Mouse (Mus musculus) ES-E14 (cell line): ENCODE measurements around the gene Tln1. TPM values are rescaled to one million over a fixed set of nuclear protein-coding genes. Genes with fewer than 3 reads are reported as not detected.
A peak's percentile ranks its signal among the peaks of the same experiment; 100 is the strongest.

Source experiments
- DNase-seq: peaks from one replicate; pipeline ENCODE4 v3.0.0-alpha.2; 2013; ENCODE audit warnings: low read depth, low spot score
- H3K27ac ChIP-seq: 2 replicates; pipeline ENCODE4 v1.5.1; 2012; ENCODE audit warnings: low read depth, mild to moderate bottlenecking, low read length, moderate library complexity, mixed read lengths; ENCODE audit not compliant: poor library complexity, insufficient read depth, severe bottlenecking
- H3K36me3 ChIP-seq: 2 replicates; pipeline ENCODE4 v1.6.1; 2012; ENCODE audit warnings: mild to moderate bottlenecking, low read length, moderate library complexity, mixed read lengths; ENCODE audit not compliant: control insufficient read depth, poor library complexity, insufficient read depth, severe bottlenecking
- H3K4me1 ChIP-seq, 2 experiments: fragments of 150-350 bp in 1 of 2; sonication (generic) in 1 of 2; 2 replicates each; pipeline ENCODE4 v1.6.1; 2012; ENCODE audit warnings: low read length in 2 of 2, mild to moderate bottlenecking in 1 of 2, mixed read lengths in 1 of 2; ENCODE audit not compliant: control insufficient read depth in 2 of 2, insufficient read depth in 2 of 2, poor library complexity in 1 of 2
- H3K4me3 ChIP-seq, 2 experiments: fragments of 150-350 bp in 1 of 2; sonication (generic) in 1 of 2; 2 replicates each; pipeline ENCODE4 v1.5.1; 2012; ENCODE audit warnings: low read length in 2 of 2, low read depth in 1 of 2, mild to moderate bottlenecking in 1 of 2, mixed read lengths in 1 of 2; ENCODE audit not compliant: insufficient read depth in 1 of 2, poor library complexity in 1 of 2, severe bottlenecking in 1 of 2
- H3K9ac ChIP-seq: 2 replicates; pipeline ENCODE4 v1.6.1; 2012; ENCODE audit warnings: low read depth, mild to moderate bottlenecking, low read length, mixed read lengths; ENCODE audit not compliant: poor library complexity, insufficient read depth, severe bottlenecking
- H3K9me3 ChIP-seq: fragments of 150-350 bp; sonication (generic); 2 replicates; pipeline ENCODE4 v1.6.1; 2012; ENCODE audit warnings: low read depth, mild to moderate bottlenecking, low read length; ENCODE audit not compliant: control insufficient read depth, insufficient read depth
- CHD2 ChIP-seq: IDR thresholded peaks from 2 replicates; pipeline ENCODE4 v1.6.1; 2014; ENCODE audit warnings: mild to moderate bottlenecking, low read depth, low read length, inconsistent platforms
- HCFC1 ChIP-seq: IDR thresholded peaks from 2 replicates; pipeline ENCODE4 v1.6.1; 2012; ENCODE audit warnings: low read length, inconsistent platforms, borderline replicate concordance; ENCODE audit not compliant: insufficient read depth
- MAFK ChIP-seq: IDR thresholded peaks from 2 replicates; pipeline ENCODE4 v1.6.1; 2014; ENCODE audit warnings: mild to moderate bottlenecking, low read depth, low read length, inconsistent platforms; ENCODE audit not compliant: insufficient read depth
- ZC3H11A ChIP-seq: IDR thresholded peaks from 2 replicates; pipeline ENCODE4 v1.6.1; 2012; ENCODE audit warnings: low read depth, mild to moderate bottlenecking, inconsistent platforms, low read length, borderline replicate concordance
- ZNF384 ChIP-seq: IDR thresholded peaks from 2 replicates; pipeline ENCODE4 v1.6.1; 2012; ENCODE audit warnings: low read depth, low read length, inconsistent platforms
- in situ Hi-C, 2 experiments: fragments of 600-800 bp; cut with MboI; formaldehyde crosslinking; loops; one replicate each; pipeline ENCODE4 v1.15.1; 2025; ENCODE audit warnings: low sequenced_read_pairs in 2 of 2, inconsistent platforms in 1 of 2; ENCODE audit not compliant: unreplicated experiment in 2 of 2
- total RNA-seq: library from RNA; depleted of rRNA; stranded (reverse); fragments of 300-350 nt; gene quantifications from 2 replicates; pipeline ENCODE4 v1.2.3, GENCODE M21; 2012

Tln1 gene
- total RNA-seq, 1 experiment, result 105 TPM

DNA sequence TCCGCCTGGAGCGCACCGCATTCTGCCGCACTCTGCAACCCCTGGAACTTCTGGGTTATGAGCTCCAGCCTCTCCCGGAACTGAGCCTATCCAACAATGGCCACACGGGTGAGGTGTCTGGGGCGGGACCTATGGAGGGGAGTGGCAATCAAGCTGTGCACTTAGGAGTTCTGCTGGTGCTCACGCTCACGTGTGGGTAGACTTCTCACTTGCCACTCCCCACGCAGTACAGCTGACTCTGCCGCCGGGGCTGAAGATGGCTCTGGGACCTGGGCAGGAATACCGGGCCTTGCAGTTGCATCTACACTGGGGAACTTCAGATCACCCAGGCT, 53.9 kb downstream of the Tln1 start:
- Histone ChIP-seq H3K27ac (no peak overlapping the region), H3K4me1 (peaks cover 3 to 23% of the 10 kb centered on the region in 2 experiments; a peak in 3 of 4 replicates), H3K4me3 (peak overlapping the region; percentile 53 to 55), H3K9me3 (no peaks in the 10 kb centered on the region), H3K9ac (0 out of 2 replicates have a peak overlapping the region, but pooled peaks have one; percentile 5), H3K36me3 (no peaks in the 10 kb centered on the region)
- DNase-seq, result no peak
- in situ Hi-C loops, result no loop called here
- TF ChIP-seq MAFK, result no peak
- TF ChIP-seq CHD2, result no peak
- TF ChIP-seq ZNF384, result no peak
- TF ChIP-seq ZC3H11A, result no peak
- TF ChIP-seq HCFC1, result no peak

DNA sequence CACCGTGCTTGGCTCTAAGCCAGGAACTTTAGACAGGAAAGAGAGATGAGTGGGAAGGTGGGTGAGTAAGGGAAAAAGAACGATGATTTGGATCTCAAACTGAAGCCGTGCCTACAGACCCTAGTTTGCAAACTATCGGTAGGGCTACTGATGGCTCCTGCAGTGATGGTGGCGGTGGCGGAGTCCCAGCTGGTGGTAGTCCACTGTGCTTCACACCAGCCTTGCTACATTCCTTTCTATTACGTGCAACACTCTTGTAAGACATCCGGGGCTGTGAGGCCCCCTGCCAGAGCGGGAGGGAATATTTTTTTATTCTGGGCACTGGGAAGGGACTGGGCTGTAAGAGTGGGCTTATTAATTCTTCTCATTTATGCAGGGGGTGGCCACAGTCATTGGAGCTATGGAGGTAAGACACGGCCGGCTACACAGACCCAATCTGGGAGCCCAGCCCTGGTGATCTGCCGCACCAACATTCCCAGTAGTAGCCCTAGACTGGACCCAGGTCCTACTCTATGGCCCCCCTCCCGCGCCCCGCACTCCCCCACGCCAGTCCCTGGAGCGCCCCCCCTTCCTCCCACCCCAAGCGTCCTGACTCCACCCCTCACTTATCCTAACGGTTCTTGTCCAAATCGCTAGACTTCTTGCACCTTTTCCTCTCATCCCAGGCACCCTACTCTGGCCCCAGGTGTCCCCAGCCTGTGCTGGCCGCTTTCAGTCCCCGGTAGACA, 54.4 kb downstream of the Tln1 start:
- in situ Hi-C loops, result no loop called here
- DNase-seq, result no peak
- Histone ChIP-seq H3K27ac (no peak overlapping the region), H3K4me3 (peak overlapping the region; percentile 53 to 55), H3K9ac (0 out of 2 replicates have a peak overlapping the region, but pooled peaks have one; percentile 5), H3K9me3 (no peaks in the 10 kb centered on the region), H3K4me1 (peaks cover 3 to 23% of the 10 kb centered on the region in 2 experiments; a peak in 3 of 4 replicates), H3K36me3 (no peaks in the 10 kb centered on the region)
- TF ChIP-seq ZC3H11A, result no peak
- TF ChIP-seq CHD2, result no peak
- TF ChIP-seq ZNF384, result no peak
- no peak for TF ChIP-seq MAFK
- TF ChIP-seq HCFC1, result no peak

GRCm38 (mm10) chr4:43506536-43507185, 55.8 kb downstream of the Tln1 start, which contains the start of gene Car9:
Gene Car9 (plus strand): TSS chr4:43506966.
- DNase-seq, result no peak
- no peak within 1 kb of the TSS for H3K27ac ChIP-seq
- no peak within 1 kb of the TSS; a peak in 1 of 4 replicates for H3K4me3 ChIP-seq
- no peaks in the 10 kb centered on the region for H3K9me3 ChIP-seq
- in situ Hi-C loops, result no loop called here
- H3K4me1 ChIP-seq, result peaks cover 0 to 17% of the 10 kb centered on the region in 2 experiments; a peak in 3 of 4 replicates
- no peak within 1 kb of the TSS for H3K9ac ChIP-seq
- no peaks in the 10 kb centered on the region for H3K36me3 ChIP-seq
- no peak for TF ChIP-seq ZC3H11A
- no peak for TF ChIP-seq MAFK
- TF ChIP-seq CHD2, result no peak
- TF ChIP-seq ZNF384, result no peak
- no peak for TF ChIP-seq HCFC1

GRCm38 (mm10) chr4:43506074-43506473, 56.4 kb downstream of the Tln1 start:
- Histone ChIP-seq H3K27ac (no peak overlapping the region), H3K9me3 (no peaks in the 10 kb centered on the region), H3K4me1 (peaks cover 0 to 17% of the 10 kb centered on the region in 2 experiments; a peak in 2 of 4 replicates), H3K9ac (no peak overlapping the region), H3K4me3 (no peak overlapping the region), H3K36me3 (no peaks in the 10 kb centered on the region)
- DNase-seq, result no peak
- in situ Hi-C loops, result no loop called here
- TF ChIP-seq CHD2 (no peak), ZC3H11A (no peak), HCFC1 (no peak), ZNF384 (no peak), MAFK (no peak)
